Mouse (Mus musculus) megakaryocyte, embryonic 14.5 days (primary cell): ENCODE data around the gene Dip2b. TPM values are rescaled to one million over a fixed set of nuclear protein-coding genes. Genes with fewer than 3 reads are reported as not detected.

Experiments
- H3K27me3 ChIP-seq: replicated peaks from 2 replicates; pipeline ENCODE3; 2012; ENCODE audit warnings: inconsistent platforms
- H3K36me3 ChIP-seq: replicated peaks from 2 replicates; pipeline ENCODE3; 2012; ENCODE audit warnings: low read length, inconsistent platforms, mixed read lengths
- H3K4me1 ChIP-seq: 2 replicates; pipeline ENCODE4 v1.6.1; 2012; ENCODE audit warnings: inconsistent platforms
- H3K4me3 ChIP-seq: replicated peaks from 2 replicates; pipeline ENCODE3; 2012; ENCODE audit warnings: moderate library complexity, mild to moderate bottlenecking, inconsistent platforms
- H3K9me3 ChIP-seq: 2 replicates; pipeline ENCODE4 v1.6.1; 2012; ENCODE audit warnings: inconsistent platforms
- FLI1 ChIP-seq: IDR thresholded peaks from 2 replicates; pipeline ENCODE4 v1.6.1; 2012; ENCODE audit warnings: low read length, inconsistent platforms, mixed read lengths
- GATA1 ChIP-seq: IDR thresholded peaks from 3 replicates; pipeline ENCODE4 v1.6.1; 2012; ENCODE audit warnings: mixed read lengths, low read length, inconsistent platforms, borderline replicate concordance
- polyA plus RNA-seq: library from polyadenylated mRNA; stranded (reverse); fragments of >175 nt; gene quantifications from 2 replicates; pipeline ENCODE4 v1.2.3, GENCODE M21; 2012; ENCODE audit warnings: low replicate concordance; ENCODE audit not compliant: insufficient read depth

The Dip2b gene
- polyA plus RNA-seq, 1 experiment: 0.46 TPM

GRCm38 (mm10) chr15:100227663-100228534 is 189.4 kb downstream of the Dip2b start, which contains the start of gene Atf1:
TSS of gene Atf1 (plus strand) at chr15:100227819.
- TF ChIP-seq FLI1: no peak
- TF ChIP-seq GATA1: no peak
- Histone ChIP-seq H3K4me1 (peaks cover 75% of the 10 kb centered on the region), H3K4me3 (peak within 1 kb of the TSS; percentile 96), H3K27me3 (no peaks in the 10 kb centered on the region), H3K9me3 (peaks cover 14% of the 10 kb centered on the region), H3K36me3 (peaks cover 55% of the 10 kb centered on the region)

DNA sequence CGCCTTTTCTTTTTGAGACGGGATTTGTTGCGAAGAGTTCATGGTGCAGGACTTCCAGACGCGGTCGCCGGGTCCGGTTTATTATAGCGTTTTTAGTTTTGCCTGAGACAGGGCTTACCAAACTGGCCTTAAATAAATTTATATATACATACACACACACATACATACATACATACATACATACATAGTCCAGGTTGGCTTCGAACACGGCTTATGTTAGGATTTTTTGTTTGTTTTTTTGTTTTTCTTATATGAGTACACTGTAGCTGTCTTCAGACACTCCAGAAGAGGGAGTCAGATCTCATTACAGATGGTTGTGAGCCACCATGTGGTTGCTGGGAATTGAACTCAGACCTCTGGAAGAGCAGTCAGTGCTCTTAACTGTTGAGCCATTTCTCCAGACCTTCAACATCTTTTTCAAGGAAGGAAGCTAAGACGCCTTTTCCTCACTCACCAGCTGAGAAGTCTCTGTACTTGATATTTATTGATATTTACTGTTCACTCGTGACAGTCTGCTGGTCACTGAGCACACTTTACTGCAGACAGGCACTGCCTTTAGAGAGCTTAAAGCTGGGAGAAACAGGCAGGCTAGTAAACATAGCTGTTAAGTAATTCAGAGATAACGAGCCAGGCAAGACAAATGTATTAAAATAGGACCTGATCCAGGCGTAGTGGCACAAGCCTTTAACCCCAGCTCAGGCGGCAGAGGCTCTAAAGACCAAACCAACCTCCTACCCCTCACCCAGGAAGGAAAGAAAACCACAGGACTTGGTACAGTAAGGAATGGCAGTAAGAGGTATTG is 190.3 kb downstream of the Dip2b start:
- Histone ChIP-seq H3K27me3 (no peaks in the 10 kb centered on the region), H3K4me3 (peak overlapping the region; percentile 96), H3K9me3 (peaks cover 6% of the 10 kb centered on the region), H3K36me3 (peaks cover 55% of the 10 kb centered on the region), H3K4me1 (peaks cover 74% of the 10 kb centered on the region)
- TF ChIP-seq GATA1 (no peak), FLI1 (no peak)

DNA sequence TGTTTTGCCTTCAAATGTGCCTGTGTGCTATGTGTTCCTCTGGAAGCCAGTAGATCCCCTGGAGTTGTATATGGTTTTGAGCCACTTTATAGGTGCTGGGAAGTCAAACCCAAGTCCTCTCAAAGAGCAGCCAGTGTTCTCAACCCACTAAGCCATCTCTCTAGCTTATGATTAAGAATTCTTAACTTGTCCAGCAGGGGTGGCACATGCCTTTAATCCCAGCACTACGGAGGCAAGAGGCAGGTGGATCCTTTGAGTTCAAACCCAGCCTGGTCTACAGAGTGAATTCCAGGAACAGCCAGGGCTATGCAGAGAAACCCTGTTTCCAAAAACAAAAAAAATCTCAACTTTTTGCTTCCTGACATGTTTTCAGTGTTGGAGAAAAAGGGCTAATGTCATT is 192.2 kb downstream of the Dip2b start:
- peaks cover 55% of the 10 kb centered on the region for H3K36me3 ChIP-seq
- no peak for TF ChIP-seq FLI1
- no peak for TF ChIP-seq GATA1
- peaks cover 67% of the 10 kb centered on the region for H3K4me1 ChIP-seq
- no peak overlapping the region for H3K4me3 ChIP-seq
- no peaks in the 10 kb centered on the region for H3K9me3 ChIP-seq
- H3K27me3 ChIP-seq: no peaks in the 10 kb centered on the region

GRCm38 (mm10) chr15:100231616-100232525 is 193.4 kb downstream of the Dip2b start:
- H3K4me1 ChIP-seq: peaks cover 70% of the 10 kb centered on the region
- H3K27me3 ChIP-seq: no peaks in the 10 kb centered on the region
- H3K4me3 ChIP-seq: no peak overlapping the region
- TF ChIP-seq GATA1 (no peak), FLI1 (no peak)
- H3K36me3 ChIP-seq: peaks cover 61% of the 10 kb centered on the region
- no peaks in the 10 kb centered on the region for H3K9me3 ChIP-seq

- peaks cover 88% of the 10 kb centered on the region for H3K36me3 ChIP-seq
- H3K9me3 ChIP-seq: no peaks in the 10 kb centered on the region
- H3K27me3 ChIP-seq: no peaks in the 10 kb centered on the region
- no peak overlapping the region for H3K4me3 ChIP-seq
- peaks cover 75% of the 10 kb centered on the region for H3K4me1 ChIP-seq
- TF ChIP-seq FLI1: no peak
- TF ChIP-seq GATA1: no peak
Observed at GRCm38 (mm10) chr15:100235208-100235965, 196.9 kb downstream of the Dip2b start.

GRCm38 (mm10) chr15:100236952-100237351 is 198.5 kb downstream of the Dip2b start:
- H3K36me3 ChIP-seq: peaks cover 96% of the 10 kb centered on the region

GRCm38 (mm10) chr15:100241780-100242179 is 203.3 kb downstream of the Dip2b start:
- H3K36me3 ChIP-seq: peaks cover 97% of the 10 kb centered on the region
- H3K4me3 ChIP-seq: no peak overlapping the region
- H3K27me3 ChIP-seq: no peaks in the 10 kb centered on the region
- no peaks in the 10 kb centered on the region for H3K9me3 ChIP-seq
- H3K4me1 ChIP-seq: peaks cover 42% of the 10 kb centered on the region
- TF ChIP-seq FLI1 (no peak), GATA1 (no peak)

More at GRCm38 (mm10) chr15:100236952-100237351, 198.5 kb downstream of the Dip2b start:
- TF ChIP-seq FLI1: no peak
- TF ChIP-seq GATA1: no peak
- Histone ChIP-seq H3K4me1 (peaks cover 70% of the 10 kb centered on the region), H3K9me3 (no peaks in the 10 kb centered on the region), H3K27me3 (no peaks in the 10 kb centered on the region), H3K4me3 (peak overlapping the region; percentile 20)

GRCm38 (mm10) chr15:100245951-100246350 is 207.5 kb downstream of the Dip2b start:
- H3K4me3 ChIP-seq: no peak overlapping the region
- H3K9me3 ChIP-seq: no peaks in the 10 kb centered on the region
- peaks cover 39% of the 10 kb centered on the region for H3K4me1 ChIP-seq
- H3K36me3 ChIP-seq: peaks cover 98% of the 10 kb centered on the region
- H3K27me3 ChIP-seq: no peaks in the 10 kb centered on the region
- TF ChIP-seq GATA1 (no peak), FLI1 (no peak)
